Mouse (Mus musculus): ENCODE measurements around the gene Recql.
A peak's percentile ranks its signal among the peaks of the same experiment; 100 is the strongest.

The Recql gene

DNA sequence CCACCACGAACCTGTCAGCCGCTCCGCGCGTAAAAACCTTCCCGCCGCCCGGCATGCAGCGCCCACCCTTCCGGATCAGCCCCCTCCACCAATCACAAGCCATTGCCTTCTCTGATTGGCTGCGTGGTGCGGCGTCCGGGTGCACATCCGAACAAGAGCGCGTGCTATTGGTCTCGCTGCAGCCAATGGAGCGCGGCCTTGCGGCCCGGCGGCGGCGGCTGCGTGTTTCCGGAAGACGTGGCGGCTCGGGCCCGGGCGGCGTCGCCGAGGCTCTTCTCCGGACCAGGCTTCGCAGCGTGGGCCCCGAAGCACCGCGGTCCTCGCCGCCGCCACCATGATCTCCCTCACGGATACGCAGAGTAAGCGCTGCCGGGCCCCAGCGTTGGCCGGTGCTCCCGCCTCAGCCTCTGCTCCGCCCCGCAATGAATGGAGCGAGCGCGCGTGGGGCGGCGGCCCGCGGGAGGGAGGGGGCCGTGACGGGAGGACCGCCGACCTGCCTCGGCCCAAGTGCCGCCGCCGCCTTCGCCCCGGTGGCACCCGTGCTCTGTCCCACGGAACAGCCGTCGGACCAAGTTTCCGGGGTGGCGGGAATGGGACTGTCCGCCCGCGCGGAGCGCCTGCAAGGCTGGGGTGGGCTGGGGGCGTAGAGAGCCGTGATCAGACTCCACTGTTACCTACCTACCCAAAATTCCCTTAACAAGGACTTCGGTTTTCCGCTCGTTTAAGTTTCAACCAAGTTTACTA, at the start of gene Recql, which contains the start of gene Golt1b:
Gene Recql (minus strand): TSS at position 77 of the 744 bp plus-strand sequence.
Gene Golt1b (plus strand): TSS at position 211 of the 744 bp plus-strand sequence.
- DNase-seq (ENCODE audit: low spot score) = peak; percentile 98

DNA sequence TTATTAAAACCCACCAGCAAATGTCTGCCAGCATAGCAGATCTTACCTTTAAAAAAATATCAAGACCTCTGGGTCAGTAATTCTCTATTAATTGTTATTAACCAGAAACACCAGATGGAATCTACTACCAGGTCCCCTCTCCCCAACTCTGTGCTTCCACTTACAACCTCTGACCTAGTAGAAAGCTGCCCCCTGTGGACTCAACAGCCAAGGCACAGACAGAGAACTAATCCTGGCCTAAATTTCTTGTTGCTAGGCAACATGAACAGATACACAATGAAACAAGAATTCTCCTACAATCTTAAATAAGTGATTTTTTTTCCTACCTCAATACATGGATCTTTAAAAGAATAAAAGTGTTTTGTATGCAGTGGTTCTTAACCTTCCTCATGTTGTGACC, 42.2 kb upstream of the Recql start:
- DNase-seq (ENCODE audit: low spot score) = no peak

DNA sequence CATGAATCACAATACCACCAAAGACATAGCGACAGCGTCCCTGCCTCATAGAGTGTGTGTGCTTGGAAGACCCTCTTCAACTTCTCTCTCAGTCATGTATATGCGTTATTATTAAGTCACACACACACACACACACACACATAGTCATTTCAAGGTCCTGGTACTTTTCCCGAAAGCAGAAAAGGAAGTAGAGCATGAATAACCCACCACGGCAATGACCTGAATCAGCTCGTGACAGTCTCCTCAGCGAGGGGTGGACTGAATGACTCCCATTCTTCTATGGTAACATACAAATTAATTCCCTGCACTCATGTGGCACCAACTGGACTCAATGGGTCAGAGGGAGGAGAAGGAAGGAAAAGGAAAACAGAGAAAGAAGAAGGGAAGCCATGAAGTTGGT, 38.1 kb upstream of the Recql start:
- no peak for DNase-seq (ENCODE audit: low spot score)

DNA sequence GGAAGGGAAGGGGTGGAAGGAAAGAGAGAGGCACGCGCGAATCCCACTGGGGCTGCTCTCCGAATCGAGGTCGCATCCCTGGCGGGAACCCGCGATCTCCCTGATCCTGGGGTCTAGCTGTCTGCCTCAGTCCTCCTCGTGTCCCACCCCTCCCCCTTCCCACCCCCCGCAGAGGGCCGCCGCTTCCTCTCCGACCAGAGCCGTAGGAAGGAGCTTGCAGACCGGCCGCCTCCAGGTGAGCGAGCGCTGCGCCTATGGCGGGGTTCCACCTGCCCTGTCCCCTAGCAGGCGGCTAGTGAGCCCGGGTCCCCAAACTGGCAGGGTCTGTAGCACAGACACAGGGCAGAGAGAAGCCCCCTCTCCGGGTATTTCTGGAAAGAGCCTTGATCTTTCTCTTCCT, 27.7 kb upstream of the Recql start:
- no peak for DNase-seq (ENCODE audit: low spot score)

DNA sequence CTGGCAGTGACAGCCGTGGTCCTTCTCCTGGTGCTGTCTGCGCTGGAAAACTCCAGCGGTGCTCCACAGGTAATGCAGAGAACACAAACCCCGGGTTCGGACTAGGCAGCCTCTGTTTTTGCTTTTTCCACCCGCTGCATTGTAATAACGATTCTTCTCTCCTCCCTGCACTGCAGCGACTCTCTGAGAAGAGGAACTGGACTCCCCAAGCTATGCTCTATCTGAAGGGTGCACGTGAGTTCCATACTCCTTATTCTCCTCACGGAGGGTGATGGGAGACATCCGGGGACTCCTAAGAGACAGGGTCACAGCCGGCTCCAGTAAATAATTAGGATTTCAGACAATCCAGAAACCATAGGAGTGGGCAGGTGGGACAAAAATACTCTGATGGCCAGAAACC, 27.0 kb upstream of the Recql start:
- DNase-seq (ENCODE audit: low spot score) = no peak

DNA sequence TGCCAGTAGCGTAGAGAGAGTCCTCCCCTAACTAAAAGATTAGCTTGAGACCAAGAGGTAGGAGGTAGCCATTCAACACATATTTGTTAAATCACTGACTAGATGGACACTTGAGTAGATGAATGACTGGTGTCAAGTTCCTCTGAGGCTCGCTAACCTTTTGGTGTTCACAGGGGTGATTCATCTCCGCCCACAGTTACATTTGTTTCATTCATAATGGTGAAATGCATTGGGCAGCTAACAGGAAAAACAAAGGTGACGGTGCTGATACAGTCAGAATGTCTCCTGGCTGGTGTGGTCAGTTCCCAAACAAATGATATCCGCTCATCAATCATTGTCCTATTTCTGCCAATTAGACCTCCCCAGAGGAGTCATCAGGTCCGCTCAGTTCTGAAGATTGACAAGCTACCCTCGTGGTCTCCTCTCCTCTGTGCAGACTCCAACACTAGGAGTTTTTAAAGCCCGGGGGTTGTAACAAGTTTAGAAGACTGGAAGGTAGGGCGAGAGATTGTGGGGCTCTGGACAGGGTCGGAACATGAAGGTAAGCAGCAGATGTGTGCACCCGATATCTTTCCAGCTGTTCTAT, 26.1 kb upstream of the Recql start, which contains the start of gene Spx:
Gene Spx (plus strand): TSS at position 536 of the 586 bp plus-strand sequence.
- no peak for DNase-seq (ENCODE audit: low spot score)

DNA sequence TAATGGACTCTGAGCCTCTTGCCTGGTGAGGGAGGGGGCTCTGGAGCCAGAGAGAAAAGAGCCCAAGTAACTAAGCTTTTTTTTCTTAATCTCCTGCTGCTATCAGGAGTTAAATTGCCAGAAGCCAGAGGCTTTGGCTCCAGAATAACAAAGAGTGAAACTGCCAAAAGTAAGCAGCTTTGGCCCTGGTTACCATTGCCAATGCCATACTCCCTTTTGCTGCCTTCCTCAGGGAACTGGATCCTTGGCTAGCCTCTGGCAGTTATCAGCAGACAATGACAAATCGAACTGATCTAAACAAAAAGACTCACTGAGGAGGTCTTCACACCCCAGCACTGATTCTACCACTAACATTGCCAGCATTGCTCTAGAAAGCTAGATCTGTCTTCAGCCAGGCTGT, 24.3 kb upstream of the Recql start:
- DNase-seq (ENCODE audit: low spot score) = no peak

DNA sequence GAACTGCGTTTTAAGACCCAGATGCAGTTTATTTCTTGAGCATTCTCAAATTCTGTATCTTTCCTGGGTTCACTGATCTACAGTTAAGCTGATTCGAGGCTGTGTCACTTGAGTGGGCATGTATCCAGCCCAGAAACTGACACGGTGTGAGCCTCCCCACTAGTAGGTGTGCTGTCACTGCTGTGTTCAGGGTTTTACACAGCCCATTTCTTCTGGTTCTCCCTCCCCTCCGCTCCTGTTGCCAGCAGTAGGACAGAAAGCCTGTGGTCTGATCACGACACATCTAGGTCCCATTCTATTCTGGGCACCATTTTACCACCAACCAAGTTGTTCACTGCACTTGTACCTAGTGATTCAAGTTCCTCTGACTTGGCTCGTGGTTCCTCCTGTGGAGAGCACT, 8.9 kb upstream of the Recql start:
- DNase-seq (ENCODE audit: low spot score) = no peak

DNA sequence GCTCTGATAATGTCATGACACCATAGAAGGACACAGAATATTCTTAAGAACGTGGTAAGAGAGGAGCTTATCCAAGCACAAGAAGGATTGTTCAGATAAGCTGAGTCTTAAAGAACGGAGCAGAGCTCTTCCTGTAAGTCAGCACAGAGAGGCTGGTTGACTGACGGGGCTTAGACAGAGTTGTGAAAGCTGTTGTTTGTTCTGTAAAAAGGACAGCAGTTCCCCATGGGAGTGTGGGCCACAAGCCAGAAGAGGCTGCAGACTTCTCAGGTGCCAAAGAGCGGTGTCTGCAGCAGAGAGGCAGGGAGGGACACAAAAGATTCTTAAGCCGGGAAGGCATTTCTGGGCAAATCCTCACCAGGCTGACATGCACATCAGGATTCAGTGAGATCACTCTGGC, 7.8 kb upstream of the Recql start:
- DNase-seq (ENCODE audit: low spot score) = no peak

DNA sequence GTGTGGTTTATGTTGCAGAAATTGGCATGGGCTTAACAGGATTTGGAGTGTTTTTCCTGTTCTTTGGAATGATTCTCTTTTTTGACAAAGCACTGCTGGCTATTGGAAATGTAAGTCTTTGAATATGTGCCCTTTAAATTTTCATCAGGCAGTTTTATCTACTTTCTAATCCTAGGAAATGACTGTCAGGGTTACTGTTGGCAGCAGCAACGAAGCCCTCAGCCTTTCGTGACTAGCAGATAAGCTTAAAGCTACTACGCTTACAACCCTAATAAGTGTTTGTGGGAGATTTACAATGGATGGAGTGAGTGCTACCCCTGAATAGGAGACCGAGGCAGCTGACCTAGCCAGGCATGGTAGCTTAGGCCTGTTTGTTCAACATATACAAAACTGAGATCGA, 5.4 kb upstream of the Recql start:
- no peak for DNase-seq (ENCODE audit: low spot score)

DNA sequence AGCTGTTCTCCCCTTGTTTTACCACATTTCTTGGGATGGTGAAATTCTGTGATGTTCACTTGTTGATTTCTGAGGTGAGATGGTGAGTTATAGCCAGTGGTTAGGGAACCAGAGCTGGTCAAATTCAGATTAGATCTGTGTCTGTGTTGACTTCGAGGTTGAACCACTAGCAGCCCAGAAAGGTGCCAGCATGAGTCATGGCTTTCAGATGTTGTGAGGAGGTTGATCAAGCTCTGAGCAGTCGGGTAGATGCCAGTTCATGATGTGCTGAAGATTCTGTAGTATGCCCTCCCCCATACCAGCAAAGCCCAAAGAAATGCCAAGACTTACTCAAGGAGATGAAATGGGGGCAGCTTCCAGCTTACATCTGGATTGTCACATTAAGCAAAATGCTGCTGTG, 2.2 kb upstream of the Recql start:
- DNase-seq (ENCODE audit: low spot score) = no peak

DNA sequence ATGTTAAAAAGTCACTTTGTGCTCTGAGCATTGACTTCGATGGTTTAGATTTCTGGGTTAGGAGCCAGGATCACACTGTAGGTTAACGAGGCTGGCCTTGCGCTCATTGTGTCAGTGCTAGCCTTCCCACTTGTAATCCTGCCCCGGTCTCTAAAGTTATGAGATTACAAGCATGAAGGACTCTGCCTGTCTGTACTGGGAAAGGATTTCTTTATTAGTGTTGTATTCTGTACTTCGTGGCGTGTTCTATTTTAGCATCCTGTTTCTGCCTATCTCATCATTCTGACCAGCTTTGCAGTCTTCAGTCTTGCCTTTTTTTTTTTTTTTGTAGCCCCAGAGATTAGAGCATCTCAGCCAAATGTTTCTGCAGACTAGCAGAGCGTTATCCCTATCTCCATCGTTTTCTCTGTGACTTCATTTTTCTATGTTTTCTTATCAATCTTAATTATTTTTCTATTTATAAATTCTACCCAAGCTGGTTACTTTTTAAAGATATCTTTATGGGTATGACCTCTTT, 926 bp upstream of the Recql start:
- DNase-seq (ENCODE audit: low spot score) = no peak

DNA sequence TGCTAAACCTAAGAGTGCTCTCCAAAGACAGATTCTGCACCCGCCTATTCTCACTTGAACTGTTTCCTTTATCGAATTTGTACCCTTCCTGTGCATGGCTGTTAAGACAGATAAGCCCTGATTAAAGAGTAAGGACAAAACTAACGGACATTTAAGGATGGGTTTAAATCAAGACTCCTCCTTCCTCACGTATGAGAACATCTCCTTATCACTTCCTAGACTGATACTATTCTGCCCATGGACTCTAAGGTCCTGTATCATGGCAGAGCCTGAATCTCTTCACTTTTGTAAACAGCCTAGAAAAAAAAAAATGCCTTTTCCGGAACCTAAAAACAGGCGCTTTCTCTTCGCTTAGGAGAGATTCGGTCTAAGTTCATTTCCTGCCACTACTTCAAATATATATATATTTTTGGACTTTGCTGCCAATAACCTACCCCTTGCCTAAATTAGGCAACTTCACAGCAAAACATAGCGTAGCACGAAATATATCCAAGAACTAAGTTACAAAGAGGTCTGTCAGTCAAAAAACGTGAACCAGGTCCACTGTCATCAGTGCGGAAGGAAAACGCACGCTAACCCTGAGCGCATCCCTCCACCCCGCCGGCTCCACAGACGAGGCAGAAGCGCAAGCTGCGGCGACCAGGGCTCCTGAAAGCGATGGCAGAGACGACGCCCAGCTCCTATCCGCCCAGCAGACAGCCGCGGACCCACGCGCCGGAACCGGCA, 439 bp downstream of the Recql start:
- no peak for DNase-seq (ENCODE audit: low spot score)

DNA sequence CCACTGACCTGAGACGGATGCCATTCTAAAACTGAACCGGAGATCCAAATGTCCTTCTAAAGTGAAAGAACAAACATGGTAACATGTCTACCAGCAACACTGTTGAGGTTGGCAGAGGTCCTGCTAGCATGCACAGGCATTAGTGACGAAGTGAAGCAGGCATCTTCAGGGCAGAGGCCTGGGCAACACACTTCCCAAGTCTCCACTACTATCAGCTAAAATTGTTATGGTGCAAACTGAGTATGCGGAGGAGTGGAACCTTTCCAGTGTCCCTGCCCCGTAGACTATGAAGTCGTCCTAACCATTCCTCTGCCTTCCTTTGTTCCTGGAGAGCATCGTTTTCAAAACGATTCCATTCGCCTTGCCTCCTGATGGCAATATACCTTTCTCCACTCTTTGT, 2.4 kb downstream of the Recql start:
- DNase-seq (ENCODE audit: low spot score) = no peak

DNA sequence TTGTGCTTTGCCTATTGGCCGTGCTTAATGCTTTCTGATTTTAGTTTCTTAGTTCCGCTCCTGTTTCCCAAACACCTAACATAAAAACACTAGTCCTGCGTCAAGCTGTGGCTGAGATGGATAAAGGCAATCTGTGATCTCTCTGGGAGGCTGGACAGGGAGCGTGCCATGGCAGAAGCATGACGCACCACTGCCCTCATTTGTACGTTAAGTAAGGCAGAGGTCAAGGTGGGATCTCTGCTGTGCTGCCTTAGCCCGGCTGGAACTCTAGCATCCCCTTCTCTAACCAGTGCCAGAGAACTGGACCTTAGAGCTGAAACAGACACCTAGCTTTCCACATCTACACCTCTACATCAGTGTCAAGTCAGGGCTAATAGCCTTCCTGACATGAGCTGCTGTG, 5.3 kb downstream of the Recql start:
- DNase-seq (ENCODE audit: low spot score) = no peak

DNA sequence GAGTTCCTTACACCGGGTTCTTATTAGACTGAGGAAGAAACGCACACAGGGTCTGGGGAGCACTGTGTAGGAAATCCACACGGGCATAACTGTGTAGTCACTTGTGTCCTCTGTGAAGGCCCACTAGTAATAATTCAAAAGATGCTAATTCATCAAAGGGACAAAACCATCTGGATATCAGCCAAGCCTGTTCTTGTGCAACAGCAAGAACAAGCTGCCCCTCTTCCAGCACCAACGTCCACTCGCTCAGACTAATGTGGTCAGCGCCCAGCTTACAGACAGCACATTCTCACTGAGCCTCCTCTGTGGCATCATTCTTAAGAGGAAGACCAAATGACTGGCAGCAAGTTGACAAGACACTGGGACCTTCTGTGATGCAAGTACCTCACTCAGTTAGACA, 6.9 kb downstream of the Recql start:
- DNase-seq (ENCODE audit: low spot score) = no peak

DNA sequence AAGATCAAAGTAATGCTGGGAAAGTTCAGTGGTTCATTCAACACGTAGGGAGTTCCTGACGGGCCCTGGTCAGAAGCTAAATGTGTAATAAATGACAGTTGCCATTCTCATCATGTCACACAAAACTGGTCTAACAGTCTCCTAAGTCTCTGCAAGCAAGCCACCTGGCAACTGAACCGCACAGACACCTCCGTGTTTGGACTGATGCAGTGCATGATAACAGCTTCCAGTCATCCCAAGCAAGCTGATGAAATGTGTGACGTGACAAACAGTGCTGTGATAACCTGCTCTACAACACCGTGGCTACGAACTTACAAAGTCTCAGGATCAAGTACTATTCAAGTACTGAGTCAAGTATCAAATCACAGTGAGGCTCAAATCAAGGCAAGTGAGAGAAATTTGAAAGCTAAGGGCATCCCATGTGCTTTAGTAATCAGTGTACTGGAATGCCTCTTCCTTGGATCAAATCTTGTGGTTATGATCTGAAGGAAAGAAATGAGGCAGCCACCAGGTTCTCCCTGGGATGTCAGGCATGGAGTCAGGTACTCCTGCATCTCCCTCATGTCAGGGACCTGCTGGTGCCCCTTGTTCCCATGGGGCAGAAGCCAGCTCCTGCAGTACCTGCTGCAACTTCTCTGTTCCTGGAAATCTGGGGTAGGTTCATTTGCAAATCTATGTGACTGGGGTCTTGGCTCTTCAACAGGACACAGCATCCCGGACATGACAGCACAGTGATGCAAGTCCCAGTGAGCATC, 8.1 kb downstream of the Recql start:
- no peak for DNase-seq (ENCODE audit: low spot score)

DNA sequence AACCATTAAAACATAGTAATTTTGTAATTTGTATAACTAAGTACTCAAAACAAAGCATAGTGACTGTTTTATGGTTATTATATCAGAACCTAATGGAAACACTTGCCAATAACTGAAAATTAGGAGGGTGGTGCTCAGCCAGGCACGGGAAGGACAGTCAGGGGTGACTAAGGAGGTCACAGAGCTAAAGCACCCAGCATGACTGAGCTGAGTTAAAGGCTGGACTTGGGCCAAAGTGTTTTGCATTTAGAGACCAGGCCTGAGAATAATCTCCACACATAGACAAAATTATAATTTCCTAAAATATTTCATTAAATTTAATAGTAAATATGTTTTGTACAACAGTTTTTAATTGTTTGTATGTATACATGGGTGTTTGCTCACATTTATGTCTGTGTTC, 9.8 kb downstream of the Recql start:
- no peak for DNase-seq (ENCODE audit: low spot score)

DNA sequence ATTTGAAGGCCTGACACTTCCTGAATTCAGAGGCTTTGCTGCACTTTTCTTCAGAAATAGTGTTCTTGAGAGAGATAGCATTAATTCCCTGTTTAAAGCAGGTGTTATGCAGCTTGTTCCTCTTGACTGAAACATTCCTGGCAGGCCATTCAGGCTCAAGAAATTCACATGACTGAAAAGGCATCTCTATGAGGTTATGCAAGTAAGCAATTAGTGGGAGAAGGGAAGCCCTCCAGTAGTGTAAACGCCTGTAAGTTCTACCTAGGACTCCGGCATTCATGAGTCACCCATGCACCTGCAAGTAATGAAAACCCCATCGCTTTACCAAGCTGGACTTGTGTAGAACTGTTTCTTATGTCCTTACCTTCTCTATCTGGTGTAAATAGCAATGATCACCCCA, 17.3 kb downstream of the Recql start:
- DNase-seq (ENCODE audit: low spot score) = no peak

DNA sequence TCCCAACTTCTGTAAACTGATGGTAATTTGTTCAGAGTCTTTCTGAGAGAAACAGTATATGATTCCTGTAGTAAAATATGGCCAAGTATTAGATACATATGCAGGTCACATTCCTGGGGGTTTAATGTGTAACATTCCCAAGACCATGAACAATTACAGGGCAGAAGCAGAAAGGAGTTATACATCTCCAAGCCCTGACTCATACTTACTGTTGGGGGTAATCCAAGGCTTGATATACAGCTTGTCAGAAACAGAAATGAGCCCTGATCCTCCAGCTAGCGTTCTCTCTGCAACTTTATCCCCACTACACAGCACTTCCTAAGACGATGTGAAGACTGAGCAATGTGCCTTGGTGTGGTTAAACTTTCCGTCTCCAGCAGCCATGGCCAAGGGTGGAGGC, 19.3 kb downstream of the Recql start:
- no peak for DNase-seq (ENCODE audit: low spot score)

DNA sequence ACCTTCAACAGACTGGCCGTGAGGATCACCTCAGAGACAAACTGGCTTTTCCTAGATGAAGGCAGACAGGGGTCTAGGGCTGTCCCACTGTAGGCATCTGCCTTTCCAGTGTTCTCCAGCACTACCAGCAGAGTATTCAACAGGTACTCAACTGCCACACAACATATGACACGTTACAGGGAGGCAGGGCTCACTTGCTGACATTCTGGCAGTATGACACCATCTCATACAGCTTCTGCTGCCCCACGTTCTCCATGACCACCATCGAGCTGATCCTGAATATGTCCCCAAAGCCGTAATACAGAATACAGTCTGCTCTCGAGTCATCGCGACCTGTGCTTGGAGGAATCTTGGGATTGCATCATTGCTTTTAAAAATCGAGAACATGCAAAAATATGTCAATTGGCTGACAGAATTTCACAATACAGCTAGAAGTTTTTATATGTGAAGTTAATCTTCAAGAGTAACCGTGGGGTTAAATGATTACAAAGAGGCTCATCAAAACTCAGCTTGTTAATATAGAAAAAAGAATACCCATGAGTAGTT, 20.3 kb downstream of the Recql start:
- no peak for DNase-seq (ENCODE audit: low spot score)
